Mouse (Mus musculus): ENCODE data around the gene Zdhhc18. TPM values are rescaled to one million over a fixed set of nuclear protein-coding genes. Genes with fewer than 3 reads are reported as not detected.

The Zdhhc18 gene
- total and polyA plus RNA-seq, 2 experiments from 2014 or later: 1.7 to 11.4 TPM

GRCm38 (mm10) chr4:133600306-133600705 is 49.6 kb downstream of the Zdhhc18 start:
- Histone ChIP-seq H3K9ac (replicated peaks; ENCODE audit: low read depth, low read length) (peak overlapping the region; percentile 42; the same call in 1 of the 2 replicates), H3K27ac (ENCODE audit: low read depth) (no peak overlapping the region)

GRCm38 (mm10) chr4:133599571-133600073 is 50.3 kb downstream of the Zdhhc18 start:
- 0% methylated on average over 49 of the region's 50 CpGs for WGBS
- Histone ChIP-seq H3K9ac (replicated peaks; ENCODE audit: low read depth, low read length) (peak overlapping the region; percentile 42; the same call in 1 of the 2 replicates), H3K27me3 (ENCODE audit: control insufficient read depth, insufficient read depth, low read length) (peaks cover 21% of the 10 kb centered on the region), H3K4me1 (ENCODE audit: control insufficient read depth, insufficient read depth) (peaks cover 9% of the 10 kb centered on the region), H3K27ac (ENCODE audit: low read depth) (no peak overlapping the region), H3K4me3 (ENCODE audit: low read depth, low read length) (peak overlapping the region; percentile 62), H3K9me3 (replicated peaks; ENCODE audit: control insufficient read depth, low read length) (no peaks in the 10 kb centered on the region), H3K36me3 (replicated peaks; ENCODE audit: control insufficient read depth, insufficient read depth, low read length) (peaks cover 10% of the 10 kb centered on the region; the same call in 1 of the 2 replicates), H3K4me2 (ENCODE audit: low read depth, low read length) (peak overlapping the region; percentile 89)
- no peak for TF ChIP-seq CTCF (IDR thresholded peaks at IDR 0.05; ENCODE audit: low read depth)
- TF ChIP-seq EP300 (IDR thresholded peaks at IDR 0.05; ENCODE audit: low read depth): no peak
- ATAC-seq (ENCODE audit: insufficient read depth, low read depth) (peak; percentile 98), DNase-seq (ENCODE audit: low spot score) (peak; percentile 87)

More at GRCm38 (mm10) chr4:133600306-133600705, 49.6 kb downstream of the Zdhhc18 start:
- H3K36me3 ChIP-seq (replicated peaks; ENCODE audit: control insufficient read depth, insufficient read depth, low read length): peaks cover 10% of the 10 kb centered on the region; the same call in 1 of the 2 replicates
- DNase-seq (ENCODE audit: low spot score): no peak
- TF ChIP-seq CTCF (IDR thresholded peaks at IDR 0.05; ENCODE audit: low read depth) (no peak), EP300 (IDR thresholded peaks at IDR 0.05; ENCODE audit: low read depth) (no peak)
- 15% methylated on average over 9 of the region's 9 CpGs for WGBS
- H3K9me3 ChIP-seq (replicated peaks; ENCODE audit: control insufficient read depth, low read length): no peaks in the 10 kb centered on the region
- no peak for ATAC-seq (ENCODE audit: insufficient read depth, low read depth)
- H3K4me3 ChIP-seq (ENCODE audit: low read depth, low read length): peak overlapping the region; percentile 62
- H3K4me2 ChIP-seq (ENCODE audit: low read depth, low read length): peak overlapping the region; percentile 89
- H3K4me1 ChIP-seq (ENCODE audit: control insufficient read depth, insufficient read depth): peaks cover 9% of the 10 kb centered on the region
- peaks cover 21% of the 10 kb centered on the region for H3K27me3 ChIP-seq (ENCODE audit: control insufficient read depth, insufficient read depth, low read length)

GRCm38 (mm10) chr4:133599116-133599515 is 50.8 kb downstream of the Zdhhc18 start:
- no peak overlapping the region for H3K27ac ChIP-seq (ENCODE audit: low read depth)
- ATAC-seq (ENCODE audit: insufficient read depth, low read depth) (no peak), DNase-seq (ENCODE audit: low spot score) (no peak)
- peak overlapping the region; percentile 89 for H3K4me2 ChIP-seq (ENCODE audit: low read depth, low read length)
- H3K4me3 ChIP-seq (ENCODE audit: low read depth, low read length): peak overlapping the region; percentile 62
- WGBS: 19% methylated on average over 7 of the region's 7 CpGs
- peaks cover 9% of the 10 kb centered on the region for H3K4me1 ChIP-seq (ENCODE audit: control insufficient read depth, insufficient read depth)
- H3K36me3 ChIP-seq (replicated peaks; ENCODE audit: control insufficient read depth, insufficient read depth, low read length): peaks cover 8% of the 10 kb centered on the region; the same call in 1 of the 2 replicates
- H3K9me3 ChIP-seq (replicated peaks; ENCODE audit: control insufficient read depth, low read length): no peaks in the 10 kb centered on the region
- TF ChIP-seq EP300 (IDR thresholded peaks at IDR 0.05; ENCODE audit: low read depth) (no peak), CTCF (IDR thresholded peaks at IDR 0.05; ENCODE audit: low read depth) (no peak)
- H3K9ac ChIP-seq (replicated peaks; ENCODE audit: low read depth, low read length): peak overlapping the region; percentile 42; the same call in 1 of the 2 replicates
- peaks cover 21% of the 10 kb centered on the region for H3K27me3 ChIP-seq (ENCODE audit: control insufficient read depth, insufficient read depth, low read length)

- H3K36me3 ChIP-seq (replicated peaks; ENCODE audit: control insufficient read depth, insufficient read depth, low read length): 0 out of 2 replicates have a peak, but pooled peaks cover 5% of the 10 kb centered on the region
- no peak overlapping the region for H3K4me3 ChIP-seq (ENCODE audit: low read depth, low read length)
- H3K27ac ChIP-seq (ENCODE audit: low read depth): no peak overlapping the region
- no peak for DNase-seq (ENCODE audit: low spot score)
- TF ChIP-seq EP300 (IDR thresholded peaks at IDR 0.05; ENCODE audit: low read depth): no peak
- TF ChIP-seq CTCF (IDR thresholded peaks at IDR 0.05; ENCODE audit: low read depth): no peak
- no peak overlapping the region for H3K4me2 ChIP-seq (ENCODE audit: low read depth, low read length)
- H3K4me1 ChIP-seq (ENCODE audit: control insufficient read depth, insufficient read depth): peaks cover 9% of the 10 kb centered on the region
- H3K9ac ChIP-seq (replicated peaks; ENCODE audit: low read depth, low read length): no peak overlapping the region
- H3K27me3 ChIP-seq (ENCODE audit: control insufficient read depth, insufficient read depth, low read length): peaks cover 21% of the 10 kb centered on the region
- ATAC-seq (ENCODE audit: insufficient read depth, low read depth): no peak
- 46% methylated on average over 4 of the region's 4 CpGs for WGBS
- H3K9me3 ChIP-seq (replicated peaks; ENCODE audit: control insufficient read depth, low read length): no peaks in the 10 kb centered on the region
These were observed 51.3 kb downstream of the Zdhhc18 start for GRCm38 (mm10) chr4:133598616-133599015.

GRCm38 (mm10) chr4:133596084-133596483 is 53.9 kb downstream of the Zdhhc18 start:
- peaks cover 10% of the 10 kb centered on the region for H3K27me3 ChIP-seq (ENCODE audit: control insufficient read depth, insufficient read depth, low read length)
- no peak overlapping the region for H3K27ac ChIP-seq (ENCODE audit: low read depth)
- no peaks in the 10 kb centered on the region for H3K9me3 ChIP-seq (replicated peaks; ENCODE audit: control insufficient read depth, low read length)
- peaks cover 4% of the 10 kb centered on the region; the same call in 1 of the 2 replicates for H3K4me1 ChIP-seq (ENCODE audit: control insufficient read depth, insufficient read depth)
- WGBS: 74% methylated on average over 6 of the region's 6 CpGs
- no peak overlapping the region for H3K4me2 ChIP-seq (ENCODE audit: low read depth, low read length)
- DNase-seq (ENCODE audit: low spot score) (no peak), ATAC-seq (ENCODE audit: insufficient read depth, low read depth) (no peak)
- H3K4me3 ChIP-seq (ENCODE audit: low read depth, low read length): no peak overlapping the region
- no peak overlapping the region for H3K9ac ChIP-seq (replicated peaks; ENCODE audit: low read depth, low read length)
- no peak for TF ChIP-seq EP300 (IDR thresholded peaks at IDR 0.05; ENCODE audit: low read depth)
- TF ChIP-seq CTCF (IDR thresholded peaks at IDR 0.05; ENCODE audit: low read depth): no peak
- H3K36me3 ChIP-seq (replicated peaks; ENCODE audit: control insufficient read depth, insufficient read depth, low read length): peaks cover 8% of the 10 kb centered on the region
